Mouse (Mus musculus) left cerebral cortex, adult 8-10 months (tissue): ENCODE measurements around the gene Treml2. TPM values are rescaled to one million over a fixed set of nuclear protein-coding genes. Genes with fewer than 3 reads are reported as not detected.

Experiments
- DNase-seq, 2 experiments: peaks; one replicate each; pipeline ENCODE4 v3.0.0; 2022; ENCODE audit warnings: low spot score in 2 of 2
- total RNA-seq, 4 experiments: library from RNA; stranded (reverse); gene quantifications; 2 replicates each; pipeline ENCODE4 v1.2.4; 2022

Treml2 gene
- 1 to 10 TPM in 2 of 4 experiments, under 1 TPM in 2; 0.28 to 1.9 (median 0.87) TPM for total RNA-seq

- no peak for DNase-seq
Observed at GRCm38 (mm10) chr17:48299203-48299602, at the start of gene Treml2. Gene Treml2, plus strand, starts transcription at chr17:48299498.

- DNase-seq, result no peak
Observed at GRCm38 (mm10) chr17:48249501-48249900, 49.8 kb upstream of the Treml2 start.

GRCm38 (mm10) chr17:48250631-48251030, 48.7 kb upstream of the Treml2 start:
- DNase-seq, result no peak

GRCm38 (mm10) chr17:48256575-48256974, 42.7 kb upstream of the Treml2 start:
- DNase-seq, result no peak

GRCm38 (mm10) chr17:48261868-48262267, 37.4 kb upstream of the Treml2 start:
- DNase-seq, result no peak

- no peak for DNase-seq
Observed at GRCm38 (mm10) chr17:48263741-48264362, 35.4 kb upstream of the Treml2 start, which contains the start of gene Treml4. Gene Treml4, plus strand, starts transcription at chr17:48264295.

- no peak for DNase-seq
Observed at GRCm38 (mm10) chr17:48264662-48265061, 34.6 kb upstream of the Treml2 start.

GRCm38 (mm10) chr17:48266138-48266537, 33.2 kb upstream of the Treml2 start:
- DNase-seq, result no peak

- DNase-seq, result no peak
Observed at GRCm38 (mm10) chr17:48266610-48267304, 32.5 kb upstream of the Treml2 start.

GRCm38 (mm10) chr17:48267591-48267990, 31.7 kb upstream of the Treml2 start:
- DNase-seq, result no peak

GRCm38 (mm10) chr17:48268276-48268675, 31.0 kb upstream of the Treml2 start:
- DNase-seq, result no peak

- DNase-seq, result no peak
Observed at GRCm38 (mm10) chr17:48269833-48270232, 29.5 kb upstream of the Treml2 start.

GRCm38 (mm10) chr17:48272158-48272557, 27.1 kb upstream of the Treml2 start:
- no peak for DNase-seq

GRCm38 (mm10) chr17:48272598-48272997, 26.7 kb upstream of the Treml2 start:
- no peak for DNase-seq

GRCm38 (mm10) chr17:48274098-48274497, 25.2 kb upstream of the Treml2 start:
- no peak for DNase-seq

- peak; percentile 48 to 56 for DNase-seq
Observed at GRCm38 (mm10) chr17:48274885-48275284, 24.4 kb upstream of the Treml2 start.

GRCm38 (mm10) chr17:48275736-48276135, 23.6 kb upstream of the Treml2 start:
- DNase-seq, result no peak

- no peak for DNase-seq
Observed at GRCm38 (mm10) chr17:48278381-48278780, 20.9 kb upstream of the Treml2 start.

GRCm38 (mm10) chr17:48279002-48279401, 20.3 kb upstream of the Treml2 start:
- DNase-seq, result no peak

- no peak for DNase-seq
Observed at GRCm38 (mm10) chr17:48280943-48281738, 18.2 kb upstream of the Treml2 start.

- no peak for DNase-seq
Observed at GRCm38 (mm10) chr17:48281739-48282085, 17.6 kb upstream of the Treml2 start.

GRCm38 (mm10) chr17:48286765-48287164, 12.5 kb upstream of the Treml2 start:
- DNase-seq, result no peak
